Mouse (Mus musculus): ENCODE measurements around the gene Pdpk1. TPM values are rescaled to one million over a fixed set of nuclear protein-coding genes. Genes with fewer than 3 reads are reported as not detected.

Pdpk1 gene
- polyA plus RNA-seq, 1 experiment from 2014 or later = 28.0 TPM

DNA sequence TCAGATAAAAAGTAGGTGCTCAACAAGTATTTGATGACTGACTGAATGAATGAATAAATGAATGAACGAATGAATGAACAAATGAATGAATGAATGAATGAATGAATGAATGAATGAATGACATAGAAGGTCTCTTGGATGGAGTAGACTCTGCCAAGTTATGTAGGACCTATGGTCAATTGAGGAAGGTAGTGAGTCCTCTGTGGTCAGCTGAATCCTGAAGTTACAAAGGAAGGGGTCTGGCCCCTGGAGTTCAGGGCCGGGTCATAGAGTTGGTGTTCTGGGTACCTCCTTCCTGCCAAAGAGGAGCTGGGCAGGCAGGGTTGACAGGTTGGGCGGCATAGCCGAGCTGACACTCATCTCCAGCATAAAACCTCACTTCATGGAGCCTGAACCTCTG lies 112.9 kb downstream of the Pdpk1 start, which contains the start of gene Prss27:
Gene Prss27, plus strand, starts transcription at position 301 of the 400 bp plus-strand sequence.
- TF ChIP-seq EP300 (optimal IDR thresholded peaks at IDR 0.05) (no peak), CTCF (IDR thresholded peaks at IDR 0.05; ENCODE audit: low read depth) (no peak)
- Histone ChIP-seq H3K27ac (replicated peaks) (peak within 1 kb of the TSS; percentile 56), H3K9ac (ENCODE audit: low read length) (no peak within 1 kb of the TSS), H3K4me2 (replicated peaks; ENCODE audit: low read depth) (no peak within 1 kb of the TSS), H3K27me3 (ENCODE audit: control insufficient read depth, insufficient read depth, low read length) (no peaks in the 10 kb centered on the region), H3K4me1 (replicated peaks; ENCODE audit: control insufficient read depth, insufficient read depth) (no peaks in the 10 kb centered on the region), H3K9me3 (ENCODE audit: control insufficient read depth, low read length) (no peaks in the 10 kb centered on the region), H3K36me3 (ENCODE audit: control insufficient read depth, insufficient read depth, low read length) (no peaks in the 10 kb centered on the region), H3K4me3 (ENCODE audit: low read depth, low read length) (no peak within 1 kb of the TSS)
- DNase-seq (ENCODE audit: low spot score) = no peak
- 72% methylated on average over 4 of the region's 4 CpGs for WGBS
- no peak for ATAC-seq (ENCODE audit: low FRiP score, low TSS enrichment)

DNA sequence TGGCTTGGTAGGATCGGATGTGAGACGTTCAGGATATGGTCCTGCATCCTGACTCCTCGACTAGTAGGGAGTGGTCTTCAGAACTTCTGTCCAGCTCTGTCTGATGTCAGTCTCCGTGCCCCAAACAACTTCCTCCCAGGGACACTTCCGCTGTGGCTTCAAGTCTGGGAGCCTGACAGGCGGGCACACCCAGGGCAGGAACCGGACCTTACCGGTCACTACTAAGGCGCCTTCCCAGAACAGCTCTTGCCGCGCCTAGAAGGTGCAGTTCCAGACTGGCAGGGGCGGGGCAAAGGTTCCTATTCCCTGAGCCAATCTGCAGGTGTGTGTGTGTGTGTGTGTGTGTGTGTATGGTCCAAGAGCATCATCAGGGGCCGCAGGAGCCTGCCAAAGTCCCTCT lies 113.4 kb downstream of the Pdpk1 start:
- ATAC-seq (ENCODE audit: low FRiP score, low TSS enrichment) (peak; percentile 97), DNase-seq (ENCODE audit: low spot score) (peak; percentile 88)
- H3K27me3 ChIP-seq (ENCODE audit: control insufficient read depth, insufficient read depth, low read length) = no peaks in the 10 kb centered on the region
- TF ChIP-seq EP300 (optimal IDR thresholded peaks at IDR 0.05) (no peak), CTCF (IDR thresholded peaks at IDR 0.05; ENCODE audit: low read depth) (no peak)
- WGBS = 62% methylated on average over 13 of the region's 13 CpGs
- H3K4me1 ChIP-seq (replicated peaks; ENCODE audit: control insufficient read depth, insufficient read depth) = no peaks in the 10 kb centered on the region
- H3K9me3 ChIP-seq (ENCODE audit: control insufficient read depth, low read length) = no peaks in the 10 kb centered on the region
- no peak overlapping the region for H3K4me3 ChIP-seq (ENCODE audit: low read depth, low read length)
- H3K27ac ChIP-seq (replicated peaks) = peak overlapping the region; percentile 53; the same call in 1 of the 2 replicates
- no peaks in the 10 kb centered on the region for H3K36me3 ChIP-seq (ENCODE audit: control insufficient read depth, insufficient read depth, low read length)
- H3K9ac ChIP-seq (ENCODE audit: low read length) = no peak overlapping the region
- H3K4me2 ChIP-seq (replicated peaks; ENCODE audit: low read depth) = no peak overlapping the region

DNA sequence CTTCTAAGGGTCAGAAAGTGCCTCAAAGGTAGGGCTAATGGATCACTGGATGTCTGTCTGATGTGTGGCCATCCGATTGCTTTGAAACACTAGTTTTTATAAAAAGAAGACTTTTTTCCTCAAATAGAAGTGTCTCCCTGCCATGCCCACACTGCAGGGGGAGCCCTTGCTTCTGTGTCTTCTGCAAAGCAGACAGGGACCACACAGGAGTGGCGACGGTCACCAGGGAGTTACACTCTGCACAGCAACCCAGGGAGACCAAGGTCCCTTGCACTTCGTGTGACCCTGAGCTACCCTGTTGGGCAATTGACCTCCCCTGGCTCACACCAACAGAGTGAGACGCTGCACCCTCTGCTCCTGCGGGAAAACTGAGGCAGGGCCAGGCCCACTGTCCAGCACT lies 113.8 kb downstream of the Pdpk1 start:
- WGBS = 72% methylated on average over 6 of the region's 6 CpGs
- no peak for DNase-seq (ENCODE audit: low spot score)
- no peak overlapping the region for H3K4me3 ChIP-seq (ENCODE audit: low read depth, low read length)
- H3K36me3 ChIP-seq (ENCODE audit: control insufficient read depth, insufficient read depth, low read length) = no peaks in the 10 kb centered on the region
- no peak overlapping the region for H3K9ac ChIP-seq (ENCODE audit: low read length)
- ATAC-seq (ENCODE audit: low FRiP score, low TSS enrichment) = no peak; the same call in 1 of the 2 replicates
- no peak overlapping the region for H3K4me2 ChIP-seq (replicated peaks; ENCODE audit: low read depth)
- TF ChIP-seq CTCF (IDR thresholded peaks at IDR 0.05; ENCODE audit: low read depth) = no peak
- no peak for TF ChIP-seq EP300 (optimal IDR thresholded peaks at IDR 0.05)
- H3K27ac ChIP-seq (replicated peaks) = peak overlapping the region; percentile 53; the same call in 1 of the 2 replicates
- no peaks in the 10 kb centered on the region for H3K27me3 ChIP-seq (ENCODE audit: control insufficient read depth, insufficient read depth, low read length)
- H3K9me3 ChIP-seq (ENCODE audit: control insufficient read depth, low read length) = no peaks in the 10 kb centered on the region
- no peaks in the 10 kb centered on the region for H3K4me1 ChIP-seq (replicated peaks; ENCODE audit: control insufficient read depth, insufficient read depth)

GRCm38 (mm10) chr17:24035087-24035486 lies 115.6 kb downstream of the Pdpk1 start:
- no peak overlapping the region for H3K9ac ChIP-seq (ENCODE audit: low read length)
- no peak overlapping the region for H3K4me3 ChIP-seq (ENCODE audit: low read depth, low read length)
- TF ChIP-seq CTCF (IDR thresholded peaks at IDR 0.05; ENCODE audit: low read depth) (no peak), EP300 (optimal IDR thresholded peaks at IDR 0.05) (no peak)
- H3K4me1 ChIP-seq (replicated peaks; ENCODE audit: control insufficient read depth, insufficient read depth) = no peaks in the 10 kb centered on the region
- ATAC-seq (ENCODE audit: low FRiP score, low TSS enrichment) (no peak), DNase-seq (ENCODE audit: low spot score) (no peak)
- 70% methylated on average over 7 of the region's 7 CpGs for WGBS
- H3K36me3 ChIP-seq (ENCODE audit: control insufficient read depth, insufficient read depth, low read length) = no peaks in the 10 kb centered on the region
- H3K27ac ChIP-seq (replicated peaks) = no peak overlapping the region
- no peaks in the 10 kb centered on the region for H3K9me3 ChIP-seq (ENCODE audit: control insufficient read depth, low read length)
- H3K4me2 ChIP-seq (replicated peaks; ENCODE audit: low read depth) = no peak overlapping the region
- no peaks in the 10 kb centered on the region for H3K27me3 ChIP-seq (ENCODE audit: control insufficient read depth, insufficient read depth, low read length)

- DNase-seq (ENCODE audit: low spot score) (no peak), ATAC-seq (ENCODE audit: low FRiP score, low TSS enrichment) (no peak)
- Histone ChIP-seq H3K4me3 (ENCODE audit: low read depth, low read length) (no peak overlapping the region), H3K4me1 (replicated peaks; ENCODE audit: control insufficient read depth, insufficient read depth) (no peaks in the 10 kb centered on the region), H3K27ac (replicated peaks) (no peak overlapping the region), H3K36me3 (ENCODE audit: control insufficient read depth, insufficient read depth, low read length) (no peaks in the 10 kb centered on the region), H3K9ac (ENCODE audit: low read length) (no peak overlapping the region), H3K27me3 (ENCODE audit: control insufficient read depth, insufficient read depth, low read length) (no peaks in the 10 kb centered on the region), H3K9me3 (ENCODE audit: control insufficient read depth, low read length) (no peaks in the 10 kb centered on the region), H3K4me2 (replicated peaks; ENCODE audit: low read depth) (no peak overlapping the region)
- TF ChIP-seq CTCF (IDR thresholded peaks at IDR 0.05; ENCODE audit: low read depth) = no peak
- no peak for TF ChIP-seq EP300 (optimal IDR thresholded peaks at IDR 0.05)
- WGBS = 74% methylated on average over 8 of the region's 22 CpGs
These were observed 120.2 kb downstream of the Pdpk1 start for GRCm38 (mm10) chr17:24030551-24030950.

GRCm38 (mm10) chr17:24029477-24029876 lies 121.2 kb downstream of the Pdpk1 start:
- Histone ChIP-seq H3K4me2 (replicated peaks; ENCODE audit: low read depth) (no peak overlapping the region), H3K27me3 (ENCODE audit: control insufficient read depth, insufficient read depth, low read length) (no peaks in the 10 kb centered on the region), H3K36me3 (ENCODE audit: control insufficient read depth, insufficient read depth, low read length) (no peaks in the 10 kb centered on the region), H3K4me3 (ENCODE audit: low read depth, low read length) (no peak overlapping the region), H3K27ac (replicated peaks) (no peak overlapping the region), H3K9me3 (ENCODE audit: control insufficient read depth, low read length) (no peaks in the 10 kb centered on the region), H3K9ac (ENCODE audit: low read length) (no peak overlapping the region), H3K4me1 (replicated peaks; ENCODE audit: control insufficient read depth, insufficient read depth) (no peaks in the 10 kb centered on the region)
- TF ChIP-seq EP300 (optimal IDR thresholded peaks at IDR 0.05) (no peak), CTCF (IDR thresholded peaks at IDR 0.05; ENCODE audit: low read depth) (no peak)
- WGBS = 75% methylated on average over 7 of the region's 7 CpGs
- DNase-seq (ENCODE audit: low spot score) = no peak
- no peak for ATAC-seq (ENCODE audit: low FRiP score, low TSS enrichment)

Other genes with a start within 250 kb of the Pdpk1 start
- gene Dcpp3, start 233.5 kb downstream of the Pdpk1 start, polyA plus RNA-seq (2015; fragmentation: Nextera tagmentation; extraction: Ambion mirVana) = not detected in 2 replicates
- not detected in 2 replicates for gene Sbp, start 209.3 kb downstream of the Pdpk1 start, polyA plus RNA-seq (2015; fragmentation: Nextera tagmentation; extraction: Ambion mirVana)
- not detected in 2 replicates for gene Sbpl, start 195.7 kb downstream of the Pdpk1 start, polyA plus RNA-seq (2015; fragmentation: Nextera tagmentation; extraction: Ambion mirVana)
- gene Prss30, start 170.4 kb downstream of the Pdpk1 start, polyA plus RNA-seq (2015; fragmentation: Nextera tagmentation; extraction: Ambion mirVana) = 0.08 and 0.11 TPM in 2 replicates
- 3.4 and 4.8 TPM in 2 replicates for gene Prss22, start 152.8 kb downstream of the Pdpk1 start, polyA plus RNA-seq (2015; fragmentation: Nextera tagmentation; extraction: Ambion mirVana)
- 40.8 and 47.1 TPM in 2 replicates for gene Prss27, start 112.8 kb downstream of the Pdpk1 start, polyA plus RNA-seq (2015; fragmentation: Nextera tagmentation; extraction: Ambion mirVana)
- 44.7 and 45.6 TPM in 2 replicates for gene Kctd5, start 77.4 kb downstream of the Pdpk1 start, polyA plus RNA-seq (2015; fragmentation: Nextera tagmentation; extraction: Ambion mirVana)
- 20.5 and 21.7 TPM in 2 replicates for gene Amdhd2, start 12.8 kb upstream of the Pdpk1 start, polyA plus RNA-seq (2015; fragmentation: Nextera tagmentation; extraction: Ambion mirVana)
- gene Atp6v0c, start 18.8 kb upstream of the Pdpk1 start, polyA plus RNA-seq (2015; fragmentation: Nextera tagmentation; extraction: Ambion mirVana) = 608 and 627 TPM in 2 replicates
- 1.4 and 1.5 TPM in 2 replicates for gene Tbc1d24, start 54.6 kb upstream of the Pdpk1 start, polyA plus RNA-seq (2015; fragmentation: Nextera tagmentation; extraction: Ambion mirVana)
- 2.8 and 3.1 TPM in 2 replicates for gene Ntn3, start 58.6 kb upstream of the Pdpk1 start, polyA plus RNA-seq (2015; fragmentation: Nextera tagmentation; extraction: Ambion mirVana)
- 4.8 and 6.1 TPM in 2 replicates for gene Tedc2, start 69.9 kb upstream of the Pdpk1 start, polyA plus RNA-seq (2015; fragmentation: Nextera tagmentation; extraction: Ambion mirVana)
- 8.7 and 11.8 TPM in 2 replicates for gene Ccnf, start 100.6 kb upstream of the Pdpk1 start, polyA plus RNA-seq (2015; fragmentation: Nextera tagmentation; extraction: Ambion mirVana)
- 0.15 TPM in 1 of 2 replicates, not detected in the other for gene Abca17, start 200.1 kb upstream of the Pdpk1 start, polyA plus RNA-seq (2015; fragmentation: Nextera tagmentation; extraction: Ambion mirVana)
- 9.2 and 10.9 TPM in 2 replicates for gene Abca3, start 201.0 kb upstream of the Pdpk1 start, polyA plus RNA-seq (2015; fragmentation: Nextera tagmentation; extraction: Ambion mirVana)